Mouse (Mus musculus) cerebellum, adult 2 months (tissue): ENCODE measurements at regions not wholly inside any gene's neighbourhood (a gene's known extent, or its start where the extent isn't known, plus 50 kb on each side); places are given as distances from the start of the nearest gene placed in this dataset.

Source experiments
- CTCF ChIP-seq: fragments of 200-500 bp; IDR thresholded peaks from 2 replicates; pipeline ENCODE4 v1.5.1; 2011; ENCODE audit warnings: low read depth, mild to moderate bottlenecking, control low read depth, low read length, moderate library complexity, borderline replicate concordance; ENCODE audit not compliant: insufficient read depth
- POLR2A ChIP-seq: fragments of 200-500 bp; IDR thresholded peaks from 2 replicates; pipeline ENCODE4 v1.6.1; 2011; ENCODE audit warnings: low read length, control low read depth, borderline replicate concordance; ENCODE audit not compliant: insufficient read depth

DNA sequence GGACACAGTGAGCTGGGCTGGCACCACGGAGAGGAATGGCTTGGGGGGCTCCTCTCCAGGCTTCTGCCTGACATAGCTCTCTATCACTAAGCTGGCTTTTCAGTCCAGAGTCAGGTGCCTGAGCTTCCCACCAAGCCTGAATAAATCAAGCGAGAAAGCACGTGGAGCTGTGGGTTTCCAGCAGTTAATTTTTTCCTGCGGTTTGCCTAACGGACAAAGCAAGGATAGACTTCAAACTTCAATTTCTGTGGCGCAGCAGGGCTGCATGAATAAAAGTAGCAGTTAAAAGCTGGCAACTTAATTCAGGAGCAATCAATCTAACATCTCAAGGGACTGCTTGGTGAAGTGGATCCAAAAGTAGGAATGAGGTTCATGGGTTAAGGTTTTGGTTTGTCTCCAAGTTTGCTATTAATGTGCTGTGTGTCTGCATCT, 317.1 kb upstream of the Rnaseh2b start:
- no peak for TF ChIP-seq CTCF
- TF ChIP-seq POLR2A: no peak
